10 mouse cellular contexts compared by ENCODE assay signal in the genomic region with DNA sequence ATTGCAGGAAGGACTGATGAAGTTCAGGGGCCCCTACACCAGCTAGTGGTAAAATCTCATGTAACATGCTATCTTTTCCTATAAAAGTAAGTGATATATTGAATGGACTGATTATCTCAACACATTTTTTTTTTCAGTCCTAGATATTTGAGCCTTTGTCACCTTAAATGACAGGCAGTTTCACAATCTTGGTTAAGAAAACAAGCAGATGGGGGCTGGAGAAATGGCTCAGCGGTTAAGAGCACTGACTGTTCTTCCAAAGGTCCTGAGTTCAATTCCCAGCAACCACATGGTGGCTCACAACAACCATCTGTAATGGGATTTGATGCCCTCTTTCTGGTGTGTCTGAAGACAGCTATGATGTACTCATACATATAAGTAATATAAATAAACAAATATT. TPM values are rescaled to one million over a fixed set of nuclear protein-coding genes. Genes with fewer than 3 reads are reported as not detected.
A peak's percentile ranks its signal among the peaks of the same experiment; 100 is the strongest.
DNase-seq lines count a peak whose midpoint lies in the region; ATAC-seq and TF ChIP-seq lines count a peak whose summit lies in the region.
"Had no signal": no experiment of that assay in that cellular context is flagged by ENCODE, and none has a peak within 500 bp of the region (broad histone marks: within the 10 kb centered on the region; RNA-seq: fewer than 3 reads in every experiment).

No protein-coding gene starts in this region.

- in situ Hi-C loops in CH12.LX (cut with MboI; ENCODE audit: low pct_ligation_motif_present, low pct_unique_long_range_greater_than_20kb, low sequenced_read_pairs), result no loop called here

- no peak overlapping the region for H3K9ac ChIP-seq in CH12.LX (ENCODE audit: insufficient read depth, low read depth)
- H3K9ac ChIP-seq in liver, embryonic 16.5 days (ENCODE audit: low read depth, low read length), result no peak overlapping the region; the same call in 1 of the 2 replicates

- no peaks in the 10 kb centered on the region for H3K9me3 ChIP-seq in heart, embryonic 10.5 days
- no peaks in the 10 kb centered on the region for H3K9me3 ChIP-seq in CH12.LX (replicated peaks; ENCODE audit: low read length)
- H3K9me3 ChIP-seq in hindbrain, embryonic 10.5 days, result no peaks in the 10 kb centered on the region
- no peaks in the 10 kb centered on the region for H3K9me3 ChIP-seq in liver, embryonic 16.5 days (replicated peaks; ENCODE audit: control insufficient read depth, low read length)

- intact Hi-C loops in gastrocnemius, postnatal 36 days (cut with DNase I), result no loop called here

- peaks cover 23% of the 10 kb centered on the region for H3K4me1 ChIP-seq in heart, embryonic 10.5 days
- H3K4me1 ChIP-seq in CH12.LX (ENCODE audit: control insufficient read depth in 1 of 2, insufficient read depth in 2 of 2), result peaks cover 0 to 31% of the 10 kb centered on the region in 2 experiments; a peak in 2 of 4 replicates
- H3K4me1 ChIP-seq in hindbrain, embryonic 10.5 days (replicated peaks), result peaks cover 12% of the 10 kb centered on the region
- peaks cover 12% of the 10 kb centered on the region for H3K4me1 ChIP-seq in liver, embryonic 16.5 days (ENCODE audit: control insufficient read depth, low read depth, low read length)

- dilution Hi-C loops in CH12.LX (cut with MboI; ENCODE audit: extremely low pct_ligation_motif_present, extremely low pct_unique_long_range_greater_than_20kb, low sequenced_read_pairs), result no loop called here

- peaks cover 21% of the 10 kb centered on the region; the same call in 1 of the 2 replicates for H3K36me3 ChIP-seq in heart, embryonic 10.5 days
- peaks cover 40 to 71% of the 10 kb centered on the region in 2 experiments for H3K36me3 ChIP-seq in CH12.LX (replicated peaks in 1 of 2; ENCODE audit: control insufficient read depth in 1 of 2, insufficient read depth in 1 of 2, low read length in 1 of 2)
- H3K36me3 ChIP-seq in hindbrain, embryonic 10.5 days, result peaks cover 29% of the 10 kb centered on the region
- H3K36me3 ChIP-seq in liver, embryonic 16.5 days (ENCODE audit: control insufficient read depth, insufficient read depth), result no peaks in the 10 kb centered on the region; the same call in 1 of the 2 replicates

- peak overlapping the region; percentile 96 for H3K4me2 ChIP-seq in CH12.LX (ENCODE audit: insufficient read depth, low read depth, poor library complexity, severe bottlenecking)
- peak overlapping the region; percentile 99; the same call in 1 of the 2 replicates for H3K4me2 ChIP-seq in liver, embryonic 16.5 days (ENCODE audit: low read depth, low read length)

- no peak for ATAC-seq in liver, embryonic 16.5 days (ENCODE audit: low read depth)
- ATAC-seq: activated CD4-positive, CD25-positive, alpha-beta regulatory T cell, adult 4 months had no signal

- no peak for TF ChIP-seq EP300 in CH12.LX (IDR thresholded peaks at IDR 0.05; ENCODE audit: low read length)

- H3K4me3 ChIP-seq in heart, embryonic 10.5 days, result peak overlapping the region; percentile 88
- peak overlapping the region in 1 of 3 experiments; percentile 80 for H3K4me3 ChIP-seq in CH12.LX (replicated peaks in 1 of 3; ENCODE audit: low read depth in 2 of 3, low read length in 2 of 3, poor library complexity in 1 of 3)
- peak overlapping the region; percentile 71 for H3K4me3 ChIP-seq in hindbrain, embryonic 10.5 days
- no peak overlapping the region; the same call in 1 of the 2 replicates for H3K4me3 ChIP-seq in liver, embryonic 16.5 days (ENCODE audit: low read depth, low read length)

- 0 out of 2 replicates have a peak, but pooled peaks cover 4% of the 10 kb centered on the region for H3K79me2 ChIP-seq in CH12.LX (replicated peaks; ENCODE audit: control insufficient read depth, extremely low read depth, insufficient read depth, poor library complexity, severe bottlenecking)

- 78% methylated on average over 1 of the region's 1 CpGs for WGBS in heart, embryonic 10.5 days
- WGBS in hindbrain, embryonic 10.5 days, result 87% methylated on average over 1 of the region's 1 CpGs
- WGBS in liver, embryonic 16.5 days (ENCODE audit: insufficient replicate concordance), result 69% methylated on average over 1 of the region's 1 CpGs

- peaks cover 5% of the 10 kb centered on the region for H3K27me3 ChIP-seq in heart, embryonic 10.5 days (ENCODE audit: insufficient read depth, poor library complexity, severe bottlenecking)
- H3K27me3 ChIP-seq in CH12.LX (replicated peaks), result no peaks in the 10 kb centered on the region
- no peaks in the 10 kb centered on the region for H3K27me3 ChIP-seq in hindbrain, embryonic 10.5 days (ENCODE audit: insufficient read depth, poor library complexity, severe bottlenecking)
- no peaks in the 10 kb centered on the region for H3K27me3 ChIP-seq in liver, embryonic 16.5 days (ENCODE audit: control insufficient read depth, insufficient read depth, low read depth, low read length)

- TF ChIP-seq RAD21 in CH12.LX (IDR thresholded peaks at IDR 0.05; ENCODE audit: low read depth, low read length), result no peak

- TF ChIP-seq POLR2A in CH12.LX (IDR thresholded peaks at IDR 0.05; ENCODE audit: low read depth, low read length), result no peak

- no peak for TF ChIP-seq CTCF in CH12.LX (conservative IDR thresholded peaks at IDR 0.05 in 1 of 2, IDR thresholded peaks at IDR 0.05 in 1 of 2; ENCODE audit: low read depth in 2 of 2, low read length in 2 of 2)

- no peak for DNase-seq in heart, embryonic 10.5 days (ENCODE audit: low spot score)
- no peak for DNase-seq in heart, adult 8-10 months (ENCODE audit: low spot score)
- DNase-seq in CH12.LX (ENCODE audit: extremely low read depth), result no peak
- no peak for DNase-seq in hindbrain, embryonic 10.5 days (ENCODE audit: low spot score)
- no peak for DNase-seq in urinary bladder, postnatal 14 days (ENCODE audit: low spot score)
- DNase-seq in right cerebral cortex, postnatal 36 days (ENCODE audit: low spot score in 2 of 2), result no peak
- no peak for DNase-seq in gastrocnemius, postnatal 36 days

- no peak overlapping the region for H3K27ac ChIP-seq in heart, embryonic 10.5 days
- H3K27ac ChIP-seq in CH12.LX (ENCODE audit: insufficient read depth, low read depth), result no peak overlapping the region
- no peak overlapping the region for H3K27ac ChIP-seq in hindbrain, embryonic 10.5 days
- H3K27ac ChIP-seq in liver, embryonic 16.5 days (ENCODE audit: low read length), result no peak overlapping the region

TF ChIP-seq in CH12.LX, 34 proteins besides CTCF, POLR2A, EP300 and RAD21 (continues in another document):
- no peak for TF ChIP-seq MEF2A (IDR thresholded peaks at IDR 0.05; ENCODE audit: borderline replicate concordance, low read depth, low read length)
- no peak for TF ChIP-seq CHD2 (IDR thresholded peaks at IDR 0.05; ENCODE audit: low read length)
- TF ChIP-seq MYC (IDR thresholded peaks at IDR 0.05; ENCODE audit: low read depth, low read length), result no peak
- TF ChIP-seq ZC3H11A (IDR thresholded peaks at IDR 0.05; ENCODE audit: low read depth, low read length), result no peak

RNA-seq across cellular contexts. Expression of a gene that starts 1.7 kb away (rescaled TPM):
- 44.2 and 51.2 TPM in 2 replicates for polyA plus RNA-seq in heart, embryonic 10.5 days (2016; fragmentation: Nextera tagmentation; extraction: Ambion mirVana)
- 10 to 100 TPM; 29.8 to 40.8 (median 34.6) TPM for total RNA-seq in heart, adult 8-10 months (2022)
- total RNA-seq in CH12.LX (2012; rRNA removed) (63.2 and 77.6 TPM in 2 replicates), CH12.LX (2014; rRNA removed) (28.6 and 32.6 TPM in 2 replicates)
- 66.5 and 71.5 TPM in 2 replicates for polyA plus RNA-seq in CH12.LX (2012; ENCODE audit: insufficient read length, low read depth)
- 54.3 and 59.5 TPM in 2 replicates for polyA plus RNA-seq in hindbrain, embryonic 10.5 days (2016; fragmentation: Nextera tagmentation; extraction: Ambion mirVana)
- 22.7 and 28.0 TPM in 2 replicates for polyA plus RNA-seq in liver, embryonic 16.5 days (2015; fragmentation: Nextera tagmentation; extraction: Ambion mirVana)
- 10 to 100 TPM; 16.4 to 18.7 TPM for total RNA-seq in gastrocnemius, postnatal 36 days (2021)

RNA-seq across cellular contexts. Expression of a gene that starts 24.1 kb away (rescaled TPM):
- polyA plus RNA-seq in heart, embryonic 10.5 days (2016; fragmentation: Nextera tagmentation; extraction: Ambion mirVana), result 67.5 and 77.1 TPM in 2 replicates
- 10 to 100 TPM; 83.3 to 91.3 (median 85.0) TPM for total RNA-seq in heart, adult 8-10 months (2022)
- 32.4 and 42.7 TPM in 2 replicates for total RNA-seq in CH12.LX (2012; rRNA removed)
- total RNA-seq in CH12.LX (2014; rRNA removed), result 38.0 and 39.5 TPM in 2 replicates
- 27.2 and 27.6 TPM in 2 replicates for polyA plus RNA-seq in CH12.LX (2012; ENCODE audit: insufficient read length, low read depth)
- 60.3 and 61.4 TPM in 2 replicates for polyA plus RNA-seq in hindbrain, embryonic 10.5 days (2016; fragmentation: Nextera tagmentation; extraction: Ambion mirVana)
- 105 and 107 TPM in 2 replicates for polyA plus RNA-seq in liver, embryonic 16.5 days (2015; fragmentation: Nextera tagmentation; extraction: Ambion mirVana)
- 10 to 100 TPM; 38.7 to 39.0 TPM for total RNA-seq in gastrocnemius, postnatal 36 days (2021)

RNA-seq across cellular contexts. Expression of a gene that starts 27.0 kb away (rescaled TPM):
- polyA plus RNA-seq in heart, embryonic 10.5 days (2016; fragmentation: Nextera tagmentation; extraction: Ambion mirVana), result 0.60 and 1.4 TPM in 2 replicates
- total RNA-seq in heart, adult 8-10 months (2022), result under 1 TPM; 0.22 to 0.57 (median 0.36) TPM
- total RNA-seq in CH12.LX (2012; rRNA removed) (5.6 and 6.5 TPM in 2 replicates), CH12.LX (2014; rRNA removed) (13.5 and 13.8 TPM in 2 replicates)
- polyA plus RNA-seq in CH12.LX (2012; ENCODE audit: insufficient read length, low read depth), result 9.4 and 10.6 TPM in 2 replicates
- 0.21 and 0.66 TPM in 2 replicates for polyA plus RNA-seq in hindbrain, embryonic 10.5 days (2016; fragmentation: Nextera tagmentation; extraction: Ambion mirVana)
- polyA plus RNA-seq in liver, embryonic 16.5 days (2015; fragmentation: Nextera tagmentation; extraction: Ambion mirVana), result 2.9 TPM in 2 replicates
- total RNA-seq in gastrocnemius, postnatal 36 days (2021), result under 1 TPM; 0.07 to 0.08 TPM
- polyA plus RNA-seq: C2C12 had no signal

RNA-seq across cellular contexts. Expression of a gene that starts 41.3 kb away (rescaled TPM):
- 46.0 and 48.0 TPM in 2 replicates for polyA plus RNA-seq in heart, embryonic 10.5 days (2016; fragmentation: Nextera tagmentation; extraction: Ambion mirVana)
- total RNA-seq in heart, adult 8-10 months (2022), result 1 to 10 TPM; 1.2 to 3.2 (median 1.6) TPM
- total RNA-seq in CH12.LX (2012; rRNA removed), result 39.4 and 40.5 TPM in 2 replicates
- total RNA-seq in CH12.LX (2014; rRNA removed), result 32.9 and 34.8 TPM in 2 replicates
- polyA plus RNA-seq in CH12.LX (2012; ENCODE audit: insufficient read length, low read depth), result 23.6 and 23.8 TPM in 2 replicates
- 48.5 and 49.7 TPM in 2 replicates for polyA plus RNA-seq in hindbrain, embryonic 10.5 days (2016; fragmentation: Nextera tagmentation; extraction: Ambion mirVana)
- polyA plus RNA-seq in liver, embryonic 16.5 days (2015; fragmentation: Nextera tagmentation; extraction: Ambion mirVana), result 34.5 and 37.6 TPM in 2 replicates
- total RNA-seq in gastrocnemius, postnatal 36 days (2021), result under 1 TPM; 0.49 to 0.69 TPM

RNA-seq across cellular contexts. Expression of a gene that starts 48.5 kb away (rescaled TPM):
- polyA plus RNA-seq in heart, embryonic 10.5 days (2016; fragmentation: Nextera tagmentation; extraction: Ambion mirVana), result 121 and 150 TPM in 2 replicates
- total RNA-seq in heart, adult 8-10 months (2022), result 10 to 100 TPM; 51.2 to 75.7 (median 66.5) TPM
- total RNA-seq in CH12.LX (2012; rRNA removed) (22.2 and 30.5 TPM in 2 replicates), CH12.LX (2014; rRNA removed) (46.9 and 55.0 TPM in 2 replicates)
- 32.8 and 34.4 TPM in 2 replicates for polyA plus RNA-seq in CH12.LX (2012; ENCODE audit: insufficient read length, low read depth)
- polyA plus RNA-seq in hindbrain, embryonic 10.5 days (2016; fragmentation: Nextera tagmentation; extraction: Ambion mirVana), result 171 and 204 TPM in 2 replicates
- 74.9 and 81.1 TPM in 2 replicates for polyA plus RNA-seq in liver, embryonic 16.5 days (2015; fragmentation: Nextera tagmentation; extraction: Ambion mirVana)
- 10 to 100 TPM; 25.4 to 31.2 TPM for total RNA-seq in gastrocnemius, postnatal 36 days (2021)
